Mouse (Mus musculus) heart, postnatal 36 days (tissue): Measurements from ENCODE around the gene Scarb1. TPM values are rescaled to one million over a fixed set of nuclear protein-coding genes. Genes with fewer than 3 reads are reported as not detected.
"Not testable (repeated sequence)": the region's sequence is repeated elsewhere in the genome, so short reads cannot be mapped to it uniquely, and the experiment has no call there.

ENCODE experiments used
- DNase-seq, 2 experiments: peaks; one replicate each; pipeline ENCODE4 v3.0.0; 2021 to 2022
- intact Hi-C: fragments of 180-260 bp; cut with DNase I; formaldehyde crosslinking; loops from one replicate; pipeline ENCODE4 v1.15.1; 2025
- total RNA-seq, 2 experiments: library from RNA; stranded (reverse); gene quantifications; 2 replicates each; pipeline ENCODE4 v1.2.3; 2021

The Scarb1 gene
- 10 to 100 TPM; 35.4 to 44.4 TPM for total RNA-seq

- intact Hi-C loops, result loop anchor here (2.0 kb wide), 1 partner anchor 20 kb away; no protein-coding TSS in a partner anchor
- peak; percentile 90 to 92 for DNase-seq
Observed at GRCm38 (mm10) chr5:125340547-125341262, at the start of gene Scarb1. TSS of gene Scarb1 (minus strand) at chr5:125341094.

- DNase-seq, result peak; percentile 91 to 94
- intact Hi-C loops, result loop anchor here (2.0 kb wide), 1 partner anchor 15 kb away; no protein-coding TSS in a partner anchor
Observed at GRCm38 (mm10) chr5:125389579-125390441, 48.9 kb upstream of the Scarb1 start, which contains the start of gene Ubc. TSS of gene Ubc (minus strand) at chr5:125390202.

- peak; percentile 88 to 89 for DNase-seq
- intact Hi-C loops, result loop anchor here (2.0 kb wide), 1 partner anchor 16 kb away; no protein-coding TSS in a partner anchor
Observed at GRCm38 (mm10) chr5:125389131-125389578, 48.3 kb upstream of the Scarb1 start, which contains the start of gene Gm10382. TSS of gene Gm10382 (plus strand) at chr5:125389322.

GRCm38 (mm10) chr5:125388358-125389092, 47.6 kb upstream of the Scarb1 start:
- intact Hi-C loops, result loop anchor here (2.0 kb wide), 1 partner anchor 16 kb away; no protein-coding TSS in a partner anchor
- DNase-seq, result peak in 1 of 2 experiments; percentile 18

- DNase-seq, intact Hi-C loops: not testable (repeated sequence)
Observed at GRCm38 (mm10) chr5:125387295-125387694, 46.4 kb upstream of the Scarb1 start.

- intact Hi-C loops, result no loop called here
- DNase-seq, result no peak
Observed at GRCm38 (mm10) chr5:125385215-125385940, 44.5 kb upstream of the Scarb1 start.

GRCm38 (mm10) chr5:125384512-125385214, 43.8 kb upstream of the Scarb1 start:
- no peak for DNase-seq
- intact Hi-C loops, result loop anchor here (5.0 kb wide), 1 partner anchor 123 kb away; no protein-coding TSS in a partner anchor

- DNase-seq, result no peak
- intact Hi-C loops, result loop anchor here (2.0 to 5.0 kb wide), 2 partner anchors 79 to 123 kb away; no protein-coding TSS in a partner anchor
Observed at GRCm38 (mm10) chr5:125383637-125384420, 42.9 kb upstream of the Scarb1 start.

GRCm38 (mm10) chr5:125382673-125383558, 42.0 kb upstream of the Scarb1 start:
- intact Hi-C loops, result loop anchor here (2.0 to 5.0 kb wide), 2 partner anchors 80 to 124 kb away; no protein-coding TSS in a partner anchor
- DNase-seq, result peak in 1 of 2 experiments; percentile 61

- DNase-seq, result peak in 1 of 2 experiments; percentile 18
- intact Hi-C loops, result loop anchor here (2.0 to 5.0 kb wide), 2 partner anchors 81 to 125 kb away; no protein-coding TSS in a partner anchor
Observed at GRCm38 (mm10) chr5:125381954-125382672, 41.2 kb upstream of the Scarb1 start.

- intact Hi-C loops, result no loop called here
- no peak for DNase-seq
Observed at GRCm38 (mm10) chr5:125378919-125379318, 38.0 kb upstream of the Scarb1 start.

- intact Hi-C loops, result no loop called here
Observed at GRCm38 (mm10) chr5:125377214-125377613, 36.3 kb upstream of the Scarb1 start.

GRCm38 (mm10) chr5:125375871-125376270, 35.0 kb upstream of the Scarb1 start:
- intact Hi-C loops, result no loop called here

More at GRCm38 (mm10) chr5:125377214-125377613, 36.3 kb upstream of the Scarb1 start:
- no peak for DNase-seq

GRCm38 (mm10) chr5:125372027-125372426, 31.1 kb upstream of the Scarb1 start:
- intact Hi-C loops, result no loop called here
- DNase-seq, result no peak

More at GRCm38 (mm10) chr5:125375871-125376270, 35.0 kb upstream of the Scarb1 start:
- DNase-seq, result no peak

- intact Hi-C loops, result no loop called here
- no peak for DNase-seq
Observed at GRCm38 (mm10) chr5:125370950-125371693, 30.2 kb upstream of the Scarb1 start.
